Mouse (Mus musculus) midbrain, postnatal 0 days (tissue): Measurements from ENCODE around the gene Rps6kb2. TPM values are rescaled to one million over a fixed set of nuclear protein-coding genes. Genes with fewer than 3 reads are reported as not detected.
A peak's percentile ranks its signal among the peaks of the same experiment; 100 is the strongest.

ENCODE experiments used
- ATAC-seq: fragments of 200-750 bp; cut with Nextera tagmentation; 2 replicates; pipeline ENCODE4 v1.8.0; 2017; ENCODE audit warnings: moderate number of reproducible peaks, mild to moderate bottlenecking, moderate TSS enrichment, moderate library complexity; ENCODE audit not compliant: low FRiP score
- DNase-seq: peaks from one replicate; pipeline ENCODE4 v3.0.0-alpha.2; 2015; ENCODE audit warnings: low spot score
- H3K27ac ChIP-seq: fragments of 300-500 bp; sonication (generic); 2 replicates; pipeline ENCODE4 v1.5.1; 2014; ENCODE audit warnings: low read depth, mild to moderate bottlenecking, low read length, mixed read lengths
- H3K27me3 ChIP-seq: fragments of 300-500 bp; sonication (generic); 2 replicates; pipeline ENCODE4 v1.6.1; 2014; ENCODE audit warnings: low read length, control low read depth, mixed read lengths; ENCODE audit not compliant: insufficient read depth
- H3K36me3 ChIP-seq: fragments of 300-500 bp; sonication (generic); 2 replicates; pipeline ENCODE4 v1.6.1; 2014; ENCODE audit warnings: low read length, control low read depth, mixed read lengths; ENCODE audit not compliant: insufficient read depth
- H3K4me1 ChIP-seq: fragments of 300-500 bp; sonication (generic); 2 replicates; pipeline ENCODE4 v1.6.1; 2014; ENCODE audit warnings: mild to moderate bottlenecking, control low read depth, antibody characterized with exemption, low read length, mixed read lengths; ENCODE audit not compliant: insufficient read depth
- H3K4me2 ChIP-seq: fragments of 300-500 bp; sonication (generic); 2 replicates; pipeline ENCODE4 v1.6.1; 2014; ENCODE audit warnings: low read depth, mild to moderate bottlenecking, low read length, mixed read lengths; ENCODE audit not compliant: poor library complexity, severe bottlenecking
- H3K4me3 ChIP-seq: fragments of 300-500 bp; sonication (generic); 2 replicates; pipeline ENCODE4 v1.5.1; 2014; ENCODE audit warnings: low read depth, mild to moderate bottlenecking, low read length, moderate library complexity
- H3K9ac ChIP-seq: fragments of 300-500 bp; sonication (generic); replicated peaks from 2 replicates; pipeline ENCODE4 v1.6.1; 2014; ENCODE audit warnings: mild to moderate bottlenecking, low read length, moderate library complexity, mixed read lengths; ENCODE audit not compliant: poor library complexity, severe bottlenecking
- H3K9me3 ChIP-seq: fragments of 300-500 bp; sonication (generic); 2 replicates; pipeline ENCODE4 v1.6.1; 2016; ENCODE audit warnings: low read length, control low read depth
- CTCF ChIP-seq: IDR thresholded peaks from 2 replicates; pipeline ENCODE4 v1.5.1; 2016; ENCODE audit warnings: antibody characterized with exemption, mild to moderate bottlenecking
- WGBS: fragments of 180-500 bp; shearing (Covaris S2); extraction: QIAGEN DNeasy Blood & Tissue Kit; methylation state at CpG from one replicate; pipeline ENCODE4 v1.1.7; 2014; 5-methylcytosine and 5-hydroxymethylcytosine counted together
- polyA plus RNA-seq: library from polyadenylated mRNA; unstranded; fragments of >200 nt; fragmentation: Nextera tagmentation; extraction: Ambion mirVana; gene quantifications from 2 replicates; pipeline ENCODE4 v1.2.1, GENCODE M21; 2015
- total RNA-seq: library from RNA; depleted of rRNA; stranded (reverse); fragments of >200 nt; gene quantifications from 2 replicates; pipeline ENCODE4 v1.2.3, GENCODE M21; 2014

Rps6kb2 gene
- total and polyA plus RNA-seq, 2 experiments from 2014 or later = 23.5 to 62.8 TPM

- WGBS = 28% methylated on average over 9 of the region's 9 CpGs
- ATAC-seq = no peak
These were observed 15.2 kb downstream of the Rps6kb2 start for GRCm38 (mm10) chr19:4147782-4148490.

DNA sequence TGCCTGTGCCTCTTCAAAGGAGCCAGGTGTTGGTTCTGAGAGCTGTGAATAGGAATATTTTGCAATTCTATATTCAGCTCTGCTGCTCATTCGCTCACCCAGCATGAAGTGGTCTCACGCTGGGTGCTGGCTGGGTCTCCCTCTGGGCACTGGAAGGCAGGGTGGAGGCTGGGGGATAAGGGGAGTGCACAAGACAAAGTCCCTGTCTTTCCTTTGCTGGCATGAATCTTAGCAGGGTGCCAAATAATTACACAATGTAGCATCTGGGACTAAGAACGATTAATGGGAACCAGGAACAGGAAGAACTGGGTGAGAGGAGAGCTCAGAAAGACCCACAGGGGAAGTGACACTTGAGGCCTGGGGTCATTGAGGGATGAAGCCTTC is 16.1 kb downstream of the Rps6kb2 start:
- H3K4me2 ChIP-seq = no peak overlapping the region
- TF ChIP-seq CTCF = no peak
- WGBS = 33% methylated on average over 3 of the region's 3 CpGs
- H3K4me1 ChIP-seq = peaks cover 7% of the 10 kb centered on the region; the same call in 1 of the 2 replicates
- no peak for ATAC-seq
- H3K36me3 ChIP-seq = peaks cover 15% of the 10 kb centered on the region
- H3K9me3 ChIP-seq = no peaks in the 10 kb centered on the region
- no peak overlapping the region for H3K9ac ChIP-seq
- DNase-seq = no peak
- H3K27me3 ChIP-seq = no peaks in the 10 kb centered on the region
- H3K27ac ChIP-seq = no peak overlapping the region
- H3K4me3 ChIP-seq = no peak overlapping the region

More at GRCm38 (mm10) chr19:4147782-4148490, 15.2 kb downstream of the Rps6kb2 start:
- Histone ChIP-seq H3K27me3 (no peaks in the 10 kb centered on the region), H3K36me3 (peaks cover 16% of the 10 kb centered on the region), H3K4me2 (peak overlapping the region; percentile 91), H3K9ac (peak overlapping the region; percentile 94; the same call in 1 of the 2 replicates), H3K4me1 (peaks cover 7% of the 10 kb centered on the region; the same call in 1 of the 2 replicates), H3K27ac (peak overlapping the region; percentile 43; the same call in 1 of the 2 replicates), H3K9me3 (no peaks in the 10 kb centered on the region), H3K4me3 (peak overlapping the region; percentile 88)
- no peak for DNase-seq
- no peak for TF ChIP-seq CTCF

- Histone ChIP-seq H3K9ac (no peak overlapping the region), H3K27me3 (no peaks in the 10 kb centered on the region), H3K27ac (no peak overlapping the region), H3K4me1 (peaks cover 7% of the 10 kb centered on the region; the same call in 1 of the 2 replicates), H3K36me3 (peaks cover 12% of the 10 kb centered on the region), H3K9me3 (no peaks in the 10 kb centered on the region), H3K4me2 (no peak overlapping the region), H3K4me3 (no peak overlapping the region)
- WGBS = 63% methylated on average over 12 of the region's 12 CpGs
- ATAC-seq = no peak
- TF ChIP-seq CTCF = no peak
- DNase-seq = no peak
These were observed 16.7 kb downstream of the Rps6kb2 start for GRCm38 (mm10) chr19:4146366-4147021.

DNA sequence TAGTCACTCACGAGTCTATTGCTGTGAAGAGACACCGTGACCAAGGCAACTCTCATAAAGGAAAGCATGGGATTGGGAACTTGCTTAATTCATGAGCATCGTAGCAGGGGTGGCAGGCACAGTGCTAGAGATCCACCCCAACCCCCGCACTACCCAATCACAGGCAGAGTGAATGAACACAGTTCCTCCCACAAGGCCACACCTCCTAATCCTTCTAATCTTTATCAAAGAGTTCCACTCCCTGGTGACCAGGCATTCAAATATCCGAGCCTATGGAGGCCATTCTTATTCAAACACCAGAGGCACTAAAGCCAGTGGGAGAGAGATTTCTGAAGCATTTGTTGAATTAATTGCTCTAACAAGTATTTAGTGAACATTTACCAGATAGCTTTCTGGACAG is 17.2 kb downstream of the Rps6kb2 start:
- no peak overlapping the region for H3K4me3 ChIP-seq
- H3K27me3 ChIP-seq = no peaks in the 10 kb centered on the region
- no peak overlapping the region for H3K4me2 ChIP-seq
- peaks cover 7% of the 10 kb centered on the region; the same call in 1 of the 2 replicates for H3K4me1 ChIP-seq
- DNase-seq (no peak), ATAC-seq (no peak)
- H3K27ac ChIP-seq = no peak overlapping the region
- no peak overlapping the region for H3K9ac ChIP-seq
- no peak for TF ChIP-seq CTCF
- H3K9me3 ChIP-seq = no peaks in the 10 kb centered on the region
- H3K36me3 ChIP-seq = peaks cover 7% of the 10 kb centered on the region
- 84% methylated on average over 5 of the region's 5 CpGs for WGBS

DNA sequence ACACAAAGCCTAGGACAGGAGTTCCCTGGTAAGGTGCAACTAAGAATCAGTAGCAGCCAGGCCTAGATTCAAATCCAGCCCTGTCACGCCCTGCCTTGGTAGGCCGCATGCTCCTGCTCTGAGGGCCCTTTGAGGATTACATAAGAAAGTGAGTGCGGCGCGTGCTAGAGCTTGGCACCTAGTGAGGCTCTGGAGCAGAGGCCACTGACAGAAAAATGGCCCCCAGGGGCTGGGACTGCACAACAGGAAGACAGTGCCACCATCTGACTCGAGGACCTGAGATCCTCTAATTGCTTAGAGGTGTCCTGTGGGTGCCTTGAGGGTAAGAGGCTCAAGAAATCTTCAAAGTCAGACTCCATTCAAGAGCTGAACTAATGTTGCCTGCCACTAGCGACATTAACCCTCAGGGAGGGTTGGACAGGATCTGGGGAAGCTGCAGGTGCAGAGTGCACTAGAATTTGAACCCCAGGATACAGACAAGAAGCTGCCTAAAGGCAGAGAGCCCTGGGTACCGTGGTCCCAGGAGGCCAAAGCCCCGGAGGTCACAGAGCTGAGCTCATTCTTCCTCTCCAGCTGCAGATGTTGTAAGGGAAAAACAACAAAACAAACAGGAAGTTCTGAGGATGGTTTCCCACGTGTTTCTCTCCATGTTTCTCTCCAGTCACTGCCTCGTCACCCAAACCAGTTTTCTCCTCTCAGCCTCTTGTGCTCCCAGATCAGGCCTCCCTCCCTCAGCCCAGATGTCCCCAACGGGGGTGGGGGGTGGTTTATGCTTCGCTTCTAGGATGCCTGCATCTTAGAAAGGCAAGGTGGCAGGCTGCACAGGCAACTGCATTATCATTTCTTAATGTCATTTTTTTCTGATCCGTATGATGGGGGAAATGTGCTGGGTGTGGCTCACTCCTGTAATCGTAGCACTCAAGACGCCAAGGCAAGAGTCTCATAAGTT is 18.3 kb downstream of the Rps6kb2 start:
- no peak for ATAC-seq
- no peak overlapping the region for H3K4me2 ChIP-seq
- no peaks in the 10 kb centered on the region for H3K27me3 ChIP-seq
- peaks cover 7% of the 10 kb centered on the region; the same call in 1 of the 2 replicates for H3K4me1 ChIP-seq
- no peaks in the 10 kb centered on the region for H3K9me3 ChIP-seq
- no peak overlapping the region for H3K9ac ChIP-seq
- no peak for DNase-seq
- H3K4me3 ChIP-seq = no peak overlapping the region
- H3K36me3 ChIP-seq = peaks cover under 1% of the 10 kb centered on the region; the same call in 1 of the 2 replicates
- WGBS = 84% methylated on average over 16 of the region's 16 CpGs
- H3K27ac ChIP-seq = no peak overlapping the region
- TF ChIP-seq CTCF = no peak
